Mouse (Mus musculus) megakaryocyte-erythroid progenitor cell, adult 5-6 weeks (primary cell): ENCODE measurements around the gene Crebl2. TPM values are rescaled to one million over a fixed set of nuclear protein-coding genes. Genes with fewer than 3 reads are reported as not detected.

Experiments used
- ATAC-seq: replicated peaks from 2 replicates; pipeline ENCODE4 v1.8.0; 2016; ENCODE audit warnings: mild to moderate bottlenecking, inconsistent platforms; ENCODE audit not compliant: severe bottlenecking, poor library complexity, low FRiP score, low TSS enrichment
- total RNA-seq, 2 experiments: library from RNA; stranded (forward) in 1 of 2; stranded (reverse) in 1 of 2; fragments of 200-1000, 215-1000 nt in 1 of 2; fragments of >200 nt in 1 of 2; fragmentation: Nextera tagmentation in 1 of 2; gene quantifications; 2 replicates each; pipeline ENCODE4 v1.2.3; 2014 to 2017

Crebl2 gene
- total RNA-seq, 2 experiments from 2014 or later = 6.2 to 10.4 TPM

DNA sequence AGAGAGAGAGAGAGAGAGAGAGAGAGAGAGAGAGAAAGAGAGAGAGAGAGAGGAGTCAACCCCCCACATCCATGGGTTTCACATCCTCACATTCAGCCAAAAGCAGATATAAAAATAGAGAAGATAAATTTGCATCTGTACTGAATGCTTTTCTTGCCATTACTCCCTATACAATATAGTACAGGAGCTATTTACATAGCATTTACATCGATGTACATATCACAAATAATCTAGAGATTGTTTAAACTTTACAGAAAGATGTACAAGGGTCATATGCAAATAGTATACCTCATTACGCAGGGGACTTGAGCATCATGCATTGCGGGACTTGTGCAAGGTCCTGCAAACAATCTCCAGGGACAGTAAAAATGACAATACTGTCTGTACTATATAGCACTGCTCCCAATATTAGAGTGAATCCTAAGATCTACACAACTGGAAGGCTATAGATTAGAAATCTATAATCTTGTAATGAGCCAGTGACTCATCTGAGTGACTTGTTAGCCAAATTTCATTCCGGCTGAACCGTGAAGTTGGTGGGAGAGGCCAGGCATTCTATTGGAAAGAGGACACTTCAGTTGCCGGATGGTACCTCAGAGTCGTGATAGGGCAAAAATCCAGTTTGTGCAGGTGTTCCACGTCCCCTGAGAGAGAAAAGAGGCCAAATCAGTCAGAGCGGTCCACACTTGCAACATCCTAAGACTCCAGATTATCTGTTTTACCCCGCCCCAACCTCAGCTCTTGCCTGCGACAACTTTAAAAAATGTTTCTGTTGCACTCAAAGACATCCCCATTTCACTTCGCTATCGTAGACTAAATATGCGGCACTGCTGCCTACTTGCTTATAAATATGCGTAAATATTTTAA is 66.8 kb downstream of the Crebl2 start:
- ATAC-seq = peak; percentile 40

DNA sequence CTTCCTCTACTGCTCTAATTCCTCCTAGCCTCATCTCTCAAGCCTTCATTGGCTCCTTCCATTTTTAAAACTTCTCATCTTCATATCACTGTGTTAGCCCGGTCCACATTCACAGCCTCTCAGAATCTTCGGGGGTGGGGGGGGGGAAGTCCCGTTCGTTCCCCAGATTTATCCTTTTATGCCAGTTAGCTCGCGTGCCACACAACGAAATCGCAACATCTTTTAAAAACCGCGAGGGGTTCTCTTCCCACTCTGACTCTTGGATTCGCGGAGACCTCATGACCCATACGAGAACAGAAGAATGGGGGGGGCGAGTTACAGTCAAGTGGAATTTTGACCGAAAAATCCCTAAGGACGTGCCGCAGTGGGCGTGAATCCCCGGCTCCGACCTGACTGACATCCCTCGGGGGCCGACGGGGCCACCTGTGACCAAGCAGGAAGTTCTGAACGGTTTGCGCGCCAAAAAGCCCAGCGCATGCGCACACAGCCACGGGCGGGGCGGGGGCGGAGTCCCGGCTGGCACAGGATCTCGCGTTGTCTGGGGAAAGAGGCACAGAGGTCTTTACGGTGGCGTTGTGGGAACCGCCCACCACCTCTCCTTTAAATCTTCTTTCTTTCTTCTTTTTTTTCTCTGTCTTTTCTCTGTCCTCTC is 67.6 kb downstream of the Crebl2 start:
- peak; percentile 88 for ATAC-seq

DNA sequence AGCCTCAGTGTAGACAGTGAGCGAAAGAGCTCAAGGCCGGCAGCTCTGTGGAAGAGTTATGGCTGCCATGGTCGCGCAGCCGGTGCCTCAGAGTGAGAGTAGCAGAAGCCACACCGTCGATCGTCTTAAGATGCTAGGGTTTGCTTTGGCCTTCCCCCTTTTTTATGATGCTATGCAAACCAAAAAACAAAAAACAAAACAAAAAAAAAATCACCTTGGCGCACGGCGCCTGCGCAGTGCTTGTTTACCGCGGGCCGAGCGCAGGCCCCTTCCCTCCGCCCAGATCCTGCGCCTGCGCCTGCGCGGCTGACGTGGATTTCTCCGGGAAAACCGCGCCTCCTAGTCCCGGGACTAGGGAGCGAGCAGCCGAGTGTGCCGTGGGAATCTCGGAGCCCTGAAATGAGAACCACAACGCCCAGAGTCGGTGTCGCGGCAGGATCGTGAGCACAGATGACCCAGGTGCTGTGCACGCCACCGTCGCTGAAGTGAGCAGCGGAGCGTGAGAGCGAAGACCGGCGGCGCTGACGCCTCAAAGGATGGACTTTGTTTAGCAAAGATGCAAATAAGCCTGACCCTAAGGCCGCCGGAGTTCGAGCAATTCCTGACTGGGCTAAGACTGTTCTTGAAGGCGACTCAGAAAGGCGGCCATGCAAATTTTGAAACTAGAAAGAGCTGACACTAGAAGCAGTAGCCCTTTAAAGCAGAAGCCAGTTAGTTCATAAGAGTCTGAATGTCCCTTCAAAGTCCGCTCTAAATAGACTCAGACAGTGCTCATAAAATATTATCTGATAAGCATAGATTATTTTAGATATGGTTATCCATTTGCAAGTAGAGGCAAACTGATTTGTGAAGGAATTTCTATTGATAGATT is 68.4 kb downstream of the Crebl2 start, which contains the start of gene Gpr19:
Gpr19 (minus strand) TSS at position 484 of the 871 bp plus-strand sequence.
- ATAC-seq = peak; percentile 66

DNA sequence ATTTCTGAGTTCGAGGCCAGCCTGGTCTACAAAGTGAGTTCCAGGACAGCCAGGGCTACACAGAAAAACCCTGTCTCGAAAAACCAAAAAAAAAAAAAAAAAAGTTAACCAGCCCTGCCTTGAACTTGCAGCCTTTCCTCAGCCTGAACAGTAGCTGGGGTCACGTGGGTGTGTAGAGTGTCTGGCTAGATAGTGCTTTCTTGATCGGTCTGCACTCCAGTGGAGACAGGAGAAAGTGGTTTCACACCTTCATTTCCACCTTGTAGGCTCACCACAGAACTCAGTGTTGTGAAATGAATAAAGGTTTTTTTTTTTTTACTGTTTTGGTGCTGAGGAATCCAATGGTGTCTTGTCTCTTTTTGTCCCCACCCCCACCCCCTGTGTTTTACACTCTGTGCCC is 73.4 kb downstream of the Crebl2 start:
- ATAC-seq = no peak

DNA sequence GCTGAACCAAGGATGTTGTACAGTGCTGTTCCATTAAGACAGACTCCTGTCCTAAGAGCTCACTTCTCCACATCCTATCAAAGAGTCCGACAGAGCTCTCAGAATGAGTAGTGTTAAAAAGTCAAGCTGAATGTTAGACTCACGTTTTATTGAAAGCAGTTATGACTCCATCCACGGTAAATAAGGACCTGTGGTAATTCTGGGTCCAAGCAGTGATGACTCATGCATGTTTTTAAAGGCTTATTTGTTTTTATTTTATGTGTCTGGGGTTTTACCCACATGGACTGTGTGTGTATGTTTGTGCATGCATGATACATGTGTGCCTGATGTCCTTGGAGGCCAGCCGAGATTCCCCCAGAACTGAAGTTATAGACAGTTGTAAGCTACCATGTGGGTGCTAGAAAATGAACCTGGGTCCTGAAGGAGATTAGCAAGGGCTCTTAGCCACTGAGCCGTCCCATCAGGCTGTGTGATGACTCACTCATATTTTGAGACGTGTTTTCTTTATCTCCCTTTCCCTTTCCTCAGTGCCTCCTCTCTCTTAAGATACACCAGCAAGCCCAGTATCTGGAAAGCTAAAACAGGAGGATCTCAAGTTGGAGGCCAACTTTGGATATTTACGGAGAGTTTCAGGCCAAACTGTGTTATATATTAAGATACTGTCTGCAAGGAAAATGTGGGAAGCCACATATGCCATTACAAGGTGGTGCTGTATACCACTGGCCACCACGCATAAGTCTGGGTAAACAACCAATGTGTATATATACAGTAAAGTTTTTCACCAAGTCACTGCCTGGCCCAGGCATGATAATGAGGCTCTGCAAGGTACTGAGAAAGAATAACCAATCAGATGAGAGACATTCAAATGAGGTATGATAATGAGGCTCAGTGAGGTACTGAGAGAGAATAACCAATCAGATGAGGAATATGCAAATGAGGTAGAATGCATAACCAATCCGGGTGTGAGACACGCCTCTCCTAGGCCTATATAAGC is 74.2 kb downstream of the Crebl2 start:
- peak; percentile 48 for ATAC-seq

DNA sequence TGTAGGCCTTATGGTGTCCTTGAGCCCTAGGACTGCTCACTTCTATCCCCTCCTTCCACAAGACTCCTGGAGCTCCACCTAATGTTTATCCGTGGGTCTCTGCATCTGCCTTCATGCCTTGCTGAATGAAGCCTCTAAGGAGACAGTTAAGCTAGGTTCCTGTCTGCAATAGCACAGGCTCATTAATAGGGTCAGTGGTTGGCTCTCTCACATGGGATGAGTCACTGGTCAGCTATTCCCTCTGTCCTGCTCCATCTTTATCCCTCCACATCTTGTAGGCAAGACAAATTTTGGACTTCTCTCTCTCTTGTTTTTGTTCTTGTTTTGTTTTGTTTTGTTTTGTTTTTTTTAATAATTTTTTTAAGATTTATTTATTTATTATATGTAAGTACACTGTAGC is 75.9 kb downstream of the Crebl2 start:
- ATAC-seq = no peak

Other genes with a start within 250 kb of the Crebl2 start
- 0.20 TPM in 1 of 2 replicates, not detected in the other for gene Mansc1, start 197.7 kb upstream of the Crebl2 start, total RNA-seq (2014; fragmentation: Nextera tagmentation)
- gene Mansc1, start 197.7 kb upstream of the Crebl2 start, total RNA-seq (2017) = 0.28 and 1.5 TPM in 2 replicates
- 15.4 and 20.0 TPM in 2 replicates for gene Borcs5, start 190.6 kb upstream of the Crebl2 start, total RNA-seq (2014; fragmentation: Nextera tagmentation)
- 9.0 and 10.6 TPM in 2 replicates for gene Borcs5, start 190.6 kb upstream of the Crebl2 start, total RNA-seq (2017)
- 7.1 and 10.0 TPM in 2 replicates for gene Dusp16, start 37.5 kb upstream of the Crebl2 start, total RNA-seq (2014; fragmentation: Nextera tagmentation)
- gene Dusp16, start 37.5 kb upstream of the Crebl2 start, total RNA-seq (2017) = 3.9 and 10.9 TPM in 2 replicates
- 6.5 and 6.9 TPM in 2 replicates for gene Gpr19, start 68.4 kb downstream of the Crebl2 start, total RNA-seq (2014; fragmentation: Nextera tagmentation)
- 4.5 and 7.0 TPM in 2 replicates for gene Gpr19, start 68.4 kb downstream of the Crebl2 start, total RNA-seq (2017)
- gene Cdkn1b, start 90.2 kb downstream of the Crebl2 start, total RNA-seq (2014; fragmentation: Nextera tagmentation) = 17.2 and 22.1 TPM in 2 replicates
- 34.9 and 49.3 TPM in 2 replicates for gene Cdkn1b, start 90.2 kb downstream of the Crebl2 start, total RNA-seq (2017)
- 0.90 and 1.5 TPM in 2 replicates for gene Apold1, start 151.6 kb downstream of the Crebl2 start, total RNA-seq (2014; fragmentation: Nextera tagmentation)
- 0.66 and 0.80 TPM in 2 replicates for gene Apold1, start 151.6 kb downstream of the Crebl2 start, total RNA-seq (2017)
- 87.5 and 108 TPM in 2 replicates for gene Ddx47, start 181.5 kb downstream of the Crebl2 start, total RNA-seq (2014; fragmentation: Nextera tagmentation)
- gene Ddx47, start 181.5 kb downstream of the Crebl2 start, total RNA-seq (2017) = 135 and 173 TPM in 2 replicates
- gene Gprc5a, start 235.5 kb downstream of the Crebl2 start, total RNA-seq (2014; fragmentation: Nextera tagmentation) = not detected in 2 replicates
- 1.1 TPM in 1 of 2 replicates, not detected in the other for gene Gprc5a, start 235.5 kb downstream of the Crebl2 start, total RNA-seq (2017)